8 mouse cellular contexts compared by ENCODE assay signal in the genomic region with DNA sequence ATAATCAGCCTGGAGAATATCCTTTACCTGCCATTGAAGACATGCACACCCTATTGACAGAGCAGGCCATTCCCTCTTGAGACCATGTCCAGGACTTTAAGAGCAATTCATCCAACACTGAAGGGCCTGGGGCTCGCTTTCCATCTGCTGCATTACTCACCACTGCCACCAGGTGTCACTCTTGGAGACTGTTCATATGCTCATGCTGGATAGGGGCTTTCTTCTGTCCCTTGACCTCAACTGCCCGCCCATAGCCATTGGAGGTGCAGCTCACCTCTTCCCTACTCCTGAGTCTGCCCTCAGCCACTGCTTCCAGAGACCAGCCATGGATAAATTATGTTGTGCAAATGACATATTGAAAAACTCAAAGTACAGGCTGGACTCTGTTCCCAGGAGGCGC.
DNase-seq lines count a peak whose midpoint lies in the region; ATAC-seq and TF ChIP-seq lines count a peak whose summit lies in the region.

No protein-coding gene starts in this region.

- 0 out of 2 replicates have a peak, but pooled peaks cover 2% of the 10 kb centered on the region for H3K27me3 ChIP-seq in liver, embryonic 11.5 days (replicated peaks; ENCODE audit: control insufficient read depth, insufficient read depth, low read length)
- no peaks in the 10 kb centered on the region for H3K27me3 ChIP-seq in neural tube, embryonic 15.5 days (replicated peaks)

- H3K4me2 ChIP-seq in liver, embryonic 11.5 days = no peak overlapping the region
- no peak overlapping the region for H3K4me2 ChIP-seq in neural tube, embryonic 15.5 days

- no peaks in the 10 kb centered on the region for H3K9me3 ChIP-seq in liver, embryonic 11.5 days (ENCODE audit: control insufficient read depth, low read length)
- no peaks in the 10 kb centered on the region for H3K9me3 ChIP-seq in neural tube, embryonic 15.5 days (replicated peaks)

- H3K4me1 ChIP-seq in liver, embryonic 11.5 days (replicated peaks; ENCODE audit: control insufficient read depth, insufficient read depth, low read length) = no peaks in the 10 kb centered on the region
- peaks cover 28% of the 10 kb centered on the region for H3K4me1 ChIP-seq in neural tube, embryonic 15.5 days

- H3K9ac ChIP-seq in liver, embryonic 11.5 days (ENCODE audit: low read depth, low read length) = no peak overlapping the region
- H3K9ac ChIP-seq in neural tube, embryonic 15.5 days (replicated peaks) = no peak overlapping the region

- H3K27ac ChIP-seq in liver, embryonic 11.5 days (ENCODE audit: low read depth, low read length) = no peak overlapping the region
- no peak overlapping the region for H3K27ac ChIP-seq in left cerebral cortex, adult 2 months
- peak overlapping the region; percentile 81; the same call in 1 of the 2 replicates for H3K27ac ChIP-seq in neural tube, embryonic 15.5 days (replicated peaks)

- H3K4me3 ChIP-seq in liver, embryonic 11.5 days (ENCODE audit: low read depth, low read length) = no peak overlapping the region
- H3K4me3 ChIP-seq in left cerebral cortex, adult 2 months = no peak overlapping the region
- H3K4me3 ChIP-seq in neural tube, embryonic 15.5 days (replicated peaks) = no peak overlapping the region

- no peaks in the 10 kb centered on the region for H3K36me3 ChIP-seq in liver, embryonic 11.5 days (ENCODE audit: control insufficient read depth, insufficient read depth, low read length)
- no peaks in the 10 kb centered on the region for H3K36me3 ChIP-seq in neural tube, embryonic 15.5 days

- intact Hi-C loops in left cerebral cortex, adult 2 months (cut with DNase I) = no loop called here

- DNase-seq in liver (peak; percentile 42), NIH3T3 (ENCODE audit: low read depth) (peak; percentile 56)
- DNase-seq in liver, embryonic 11.5 days (ENCODE audit: low spot score) = no peak
- peak; percentile 56 to 71 for DNase-seq in cerebellum, adult 18-20 months
- peak; percentile 8 to 13 for DNase-seq in heart, adult 9 months (ENCODE audit: low spot score in 2 of 2)
- peak; percentile 44 to 61 for DNase-seq in left cerebral cortex, adult 2 months (ENCODE audit: extremely low spot score in 1 of 2, low spot score in 2 of 2)

- peak; percentile 84 for TF ChIP-seq CTCF in left cerebral cortex, adult 2 months (IDR thresholded peaks at IDR 0.05)

- WGBS in liver, embryonic 11.5 days = 37% methylated on average over 3 of the region's 3 CpGs
- 32% methylated on average over 3 of the region's 3 CpGs for WGBS in neural tube, embryonic 15.5 days

- ATAC-seq in liver, embryonic 11.5 days (replicated peaks; ENCODE audit: low FRiP score) = no peak
- no peak for ATAC-seq in neural tube, embryonic 15.5 days (ENCODE audit: low FRiP score)
- no peak for ATAC-seq in inflammation-experienced regulatory T-cells, adult 6 months
